Mouse (Mus musculus) MEL (cell line): ENCODE measurements around the gene Secisbp2l.

ENCODE experiments used
- CTCF ChIP-seq, 3 experiments: IDR thresholded peaks in 2 of 3; conservative IDR thresholded peaks in 1 of 3; 2 replicates each; pipeline ENCODE4 v1.5.1; 2011 to 2012; ENCODE audit warnings: low read length in 3 of 3, low read depth in 2 of 3, mild to moderate bottlenecking in 2 of 3, improper control_type of control experiment in 1 of 3, inconsistent platforms in 1 of 3, mixed read lengths in 1 of 3, moderate library complexity in 1 of 3; ENCODE audit not compliant: control insufficient read depth in 1 of 3, insufficient read depth in 1 of 3, poor library complexity in 1 of 3, severe bottlenecking in 1 of 3
- EP300 ChIP-seq, 2 experiments: IDR thresholded peaks; 2 replicates each; pipeline ENCODE4 v1.6.1; 2011; ENCODE audit warnings: improper control_type of control experiment in 2 of 2, low read length in 2 of 2, low read depth in 1 of 2, mild to moderate bottlenecking in 1 of 2
- MEF2A ChIP-seq: IDR thresholded peaks from 2 replicates; pipeline ENCODE4 v1.6.1; 2014; ENCODE audit warnings: low read depth, mild to moderate bottlenecking, inconsistent platforms, low read length, improper control_type of control experiment; ENCODE audit not compliant: poor library complexity, insufficient replicate concordance, severe bottlenecking; ENCODE audit errors: extremely low read depth
- POLR2AphosphoS2 ChIP-seq: IDR thresholded peaks from 2 replicates; pipeline ENCODE4 v1.6.1; 2011; ENCODE audit warnings: low read length, improper control_type of control experiment
- SIN3A ChIP-seq: IDR thresholded peaks from 2 replicates; pipeline ENCODE4 v1.6.1; 2012; ENCODE audit warnings: low read length, improper control_type of control experiment, inconsistent platforms
- TAL1 ChIP-seq: IDR thresholded peaks from 2 replicates; pipeline ENCODE4 v1.6.1; 2012; ENCODE audit warnings: mild to moderate bottlenecking, inconsistent platforms, low read length, moderate library complexity, mixed read lengths
- TBP ChIP-seq: IDR thresholded peaks from 2 replicates; pipeline ENCODE4 v1.8.0; 2011; ENCODE audit warnings: low read depth, low read length, improper control_type of control experiment
- TCF12 ChIP-seq: IDR thresholded peaks from 2 replicates; pipeline ENCODE4 v1.6.1; 2014; ENCODE audit warnings: low read depth, mild to moderate bottlenecking, inconsistent platforms, low read length, improper control_type of control experiment, moderate library complexity
- ZC3H11A ChIP-seq: IDR thresholded peaks from 2 replicates; pipeline ENCODE4 v1.6.1; 2012; ENCODE audit warnings: low read depth, mild to moderate bottlenecking, inconsistent platforms, low read length, improper control_type of control experiment
- ZMIZ1 ChIP-seq: IDR thresholded peaks from 2 replicates; pipeline ENCODE4 v1.6.1; 2012; ENCODE audit warnings: low read depth, mild to moderate bottlenecking, inconsistent platforms, low read length, improper control_type of control experiment, moderate library complexity
- ZNF384 ChIP-seq: IDR thresholded peaks from 2 replicates; pipeline ENCODE4 v1.6.1; 2012; ENCODE audit warnings: low read depth, mild to moderate bottlenecking, inconsistent platforms, low read length, improper control_type of control experiment

GRCm38 (mm10) chr2:125749330-125749729, 33.3 kb downstream of the Secisbp2l start:
- no peak for TF ChIP-seq ZNF384
- no peak for TF ChIP-seq TBP
- no peak for TF ChIP-seq ZC3H11A
- no peak for TF ChIP-seq MEF2A
- no peak for TF ChIP-seq TAL1
- no peak for TF ChIP-seq ZMIZ1
- no peak for TF ChIP-seq EP300 (IDR thresholded peaks at IDR 0.05; ENCODE audit: low read depth in 1 of 2, low read length in 2 of 2)
- no peak for TF ChIP-seq SIN3A
- no peak for TF ChIP-seq CTCF (IDR thresholded peaks at IDR 0.05 in 2 of 3, conservative IDR thresholded peaks at IDR 0.05 in 1 of 3; ENCODE audit: control insufficient read depth in 1 of 3, insufficient read depth in 1 of 3, low read depth in 2 of 3, low read length in 3 of 3, poor library complexity in 1 of 3, severe bottlenecking in 1 of 3)
- no peak for TF ChIP-seq POLR2AphosphoS2
- TF ChIP-seq TCF12 = no peak
